Mouse (Mus musculus) megakaryocyte, embryonic 14.5 days (primary cell): ENCODE measurements around the gene Dcpp2. TPM values are rescaled to one million over a fixed set of nuclear protein-coding genes. Genes with fewer than 3 reads are reported as not detected.
"Not testable (repeated sequence)": the region's sequence is repeated elsewhere in the genome, so short reads cannot be mapped to it uniquely, and the experiment has no call there.

Experiments used
- H3K27me3 ChIP-seq: replicated peaks from 2 replicates; pipeline ENCODE3; 2012; ENCODE audit warnings: inconsistent platforms
- H3K36me3 ChIP-seq: replicated peaks from 2 replicates; pipeline ENCODE3; 2012; ENCODE audit warnings: low read length, inconsistent platforms, mixed read lengths
- H3K4me1 ChIP-seq: 2 replicates; pipeline ENCODE4 v1.6.1; 2012; ENCODE audit warnings: inconsistent platforms
- H3K4me3 ChIP-seq: replicated peaks from 2 replicates; pipeline ENCODE3; 2012; ENCODE audit warnings: moderate library complexity, mild to moderate bottlenecking, inconsistent platforms
- H3K9me3 ChIP-seq: 2 replicates; pipeline ENCODE4 v1.6.1; 2012; ENCODE audit warnings: inconsistent platforms
- FLI1 ChIP-seq: IDR thresholded peaks from 2 replicates; pipeline ENCODE4 v1.6.1; 2012; ENCODE audit warnings: low read length, inconsistent platforms, mixed read lengths
- GATA1 ChIP-seq: IDR thresholded peaks from 3 replicates; pipeline ENCODE4 v1.6.1; 2012; ENCODE audit warnings: mixed read lengths, low read length, inconsistent platforms, borderline replicate concordance
- polyA plus RNA-seq: library from polyadenylated mRNA; stranded (reverse); fragments of >175 nt; gene quantifications from 2 replicates; pipeline ENCODE4 v1.2.3, GENCODE M21; 2012; ENCODE audit warnings: low replicate concordance; ENCODE audit not compliant: insufficient read depth

Dcpp2 gene
- polyA plus RNA-seq, 1 experiment: not detected

- Histone ChIP-seq H3K36me3 (no peaks in the 10 kb centered on the region), H3K4me1 (peaks cover 5% of the 10 kb centered on the region; the same call in 1 of the 2 replicates), H3K9me3 (peaks cover 5% of the 10 kb centered on the region; the same call in 1 of the 2 replicates), H3K4me3 (no peak overlapping the region), H3K27me3 (peaks cover 17% of the 10 kb centered on the region)
- TF ChIP-seq GATA1 (no peak), FLI1 (no peak)
These were observed 26.4 kb upstream of the Dcpp2 start for GRCm38 (mm10) chr17:23854229-23854765.

- TF ChIP-seq GATA1 (no peak), FLI1 (no peak)
- Histone ChIP-seq H3K9me3 (no peaks in the 10 kb centered on the region), H3K4me1 (peaks cover 5% of the 10 kb centered on the region; the same call in 1 of the 2 replicates), H3K4me3 (no peak overlapping the region), H3K36me3 (no peaks in the 10 kb centered on the region), H3K27me3 (peaks cover 31% of the 10 kb centered on the region)
These were observed 23.5 kb upstream of the Dcpp2 start for GRCm38 (mm10) chr17:23857193-23857592.

GRCm38 (mm10) chr17:23857913-23858312 is 22.8 kb upstream of the Dcpp2 start:
- Histone ChIP-seq H3K9me3 (0 out of 2 replicates have a peak, but pooled peaks cover under 1% of the 10 kb centered on the region), H3K4me3 (no peak overlapping the region), H3K27me3 (peaks cover 32% of the 10 kb centered on the region), H3K36me3 (no peaks in the 10 kb centered on the region), H3K4me1 (peaks cover 5% of the 10 kb centered on the region; the same call in 1 of the 2 replicates)
- TF ChIP-seq GATA1: no peak
- no peak for TF ChIP-seq FLI1

GRCm38 (mm10) chr17:23862926-23863325 is 17.8 kb upstream of the Dcpp2 start:
- H3K4me1 ChIP-seq: no peaks in the 10 kb centered on the region
- no peak for TF ChIP-seq FLI1
- TF ChIP-seq GATA1: no peak
- no peak overlapping the region for H3K4me3 ChIP-seq

GRCm38 (mm10) chr17:23867756-23868155 is 12.9 kb upstream of the Dcpp2 start, which contains the start of gene Prss21:
TSS of gene Prss21 (plus strand) at chr17:23868056.
- peaks cover 22% of the 10 kb centered on the region for H3K9me3 ChIP-seq
- peaks cover 30% of the 10 kb centered on the region for H3K27me3 ChIP-seq
- no peaks in the 10 kb centered on the region for H3K4me1 ChIP-seq
- no peak within 1 kb of the TSS for H3K4me3 ChIP-seq
- no peak for TF ChIP-seq FLI1
- no peaks in the 10 kb centered on the region for H3K36me3 ChIP-seq

More at GRCm38 (mm10) chr17:23862926-23863325, 17.8 kb upstream of the Dcpp2 start:
- Histone ChIP-seq H3K27me3 (peaks cover 28% of the 10 kb centered on the region), H3K36me3 (no peaks in the 10 kb centered on the region), H3K9me3 (peaks cover 18% of the 10 kb centered on the region)

GRCm38 (mm10) chr17:23868513-23868912 is 12.2 kb upstream of the Dcpp2 start:
- TF ChIP-seq GATA1: no peak
- TF ChIP-seq FLI1: no peak
- H3K36me3 ChIP-seq: no peaks in the 10 kb centered on the region
- H3K27me3 ChIP-seq: peaks cover 26% of the 10 kb centered on the region
- H3K4me1 ChIP-seq: no peaks in the 10 kb centered on the region
- H3K4me3 ChIP-seq: no peak overlapping the region
- peaks cover 15% of the 10 kb centered on the region for H3K9me3 ChIP-seq

- no peak overlapping the region for H3K4me3 ChIP-seq
- TF ChIP-seq FLI1 (no peak), GATA1 (no peak)
- peaks cover 3% of the 10 kb centered on the region; the same call in 1 of the 2 replicates for H3K9me3 ChIP-seq
- H3K36me3 ChIP-seq: no peaks in the 10 kb centered on the region
- H3K27me3 ChIP-seq: peaks cover 21% of the 10 kb centered on the region
- H3K4me1 ChIP-seq: 0 out of 2 replicates have a peak, but pooled peaks cover 4% of the 10 kb centered on the region
These were observed 6.5 kb upstream of the Dcpp2 start for GRCm38 (mm10) chr17:23873884-23874856.

- H3K27me3 ChIP-seq: peaks cover 13% of the 10 kb centered on the region
- H3K9me3 ChIP-seq: no peaks in the 10 kb centered on the region
- H3K4me1 ChIP-seq: 0 out of 2 replicates have a peak, but pooled peaks cover 4% of the 10 kb centered on the region
- no peak for TF ChIP-seq GATA1
- TF ChIP-seq FLI1: no peak
- H3K36me3 ChIP-seq: no peaks in the 10 kb centered on the region
- no peak overlapping the region for H3K4me3 ChIP-seq
These were observed 3.9 kb upstream of the Dcpp2 start for GRCm38 (mm10) chr17:23876741-23877140.

GRCm38 (mm10) chr17:23877166-23877565 is 3.5 kb upstream of the Dcpp2 start:
- TF ChIP-seq FLI1: no peak
- TF ChIP-seq GATA1: no peak
- no peak overlapping the region for H3K4me3 ChIP-seq
- H3K36me3 ChIP-seq: no peaks in the 10 kb centered on the region
- peaks cover 9% of the 10 kb centered on the region for H3K27me3 ChIP-seq
- H3K9me3 ChIP-seq: no peaks in the 10 kb centered on the region
- H3K4me1 ChIP-seq: 0 out of 2 replicates have a peak, but pooled peaks cover 4% of the 10 kb centered on the region

- H3K36me3 ChIP-seq, H3K4me3 ChIP-seq, H3K4me1 ChIP-seq, H3K9me3 ChIP-seq, H3K27me3 ChIP-seq: not testable (repeated sequence)
These were observed 36.5 kb downstream of the Dcpp2 start, which contains the start of gene Dcpp3 for GRCm38 (mm10) chr17:23917158-23917557. TSS of gene Dcpp3 (plus strand) at chr17:23917458.
